Mouse (Mus musculus): ENCODE data around the gene Tnni1. TPM values are rescaled to one million over a fixed set of nuclear protein-coding genes. Genes with fewer than 3 reads are reported as not detected.

Tnni1 gene
- total RNA-seq, 1 experiment from 2014 or later: not detected

DNA sequence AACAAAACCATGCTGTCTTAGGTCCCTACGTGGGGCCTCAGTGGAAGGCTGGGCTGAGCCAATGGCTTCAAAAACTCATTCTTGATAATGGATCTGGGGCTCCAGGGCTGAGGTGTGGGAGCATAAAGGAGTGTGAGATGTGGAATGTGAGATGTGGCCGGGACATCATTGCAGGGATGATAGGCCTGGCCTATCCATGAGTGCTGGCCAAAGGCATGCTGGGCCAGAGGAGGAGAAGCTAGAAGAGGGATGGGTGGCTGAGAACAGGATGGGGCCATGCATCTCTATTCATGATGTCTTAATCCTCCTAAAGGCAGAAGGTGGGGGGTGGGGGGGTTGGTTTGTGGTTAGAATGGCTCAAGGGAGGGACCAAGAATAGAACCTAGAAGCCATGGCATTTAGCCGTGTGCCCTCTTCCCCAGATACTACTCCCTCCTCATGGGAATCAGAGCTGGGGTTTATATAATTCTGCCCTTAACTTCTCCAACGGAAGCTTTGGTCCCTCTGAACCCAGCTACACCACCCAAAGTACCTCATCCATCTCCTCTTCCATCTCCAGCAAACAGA is 11.8 kb upstream of the Tnni1 start:
- peak; percentile 29 for DNase-seq

DNA sequence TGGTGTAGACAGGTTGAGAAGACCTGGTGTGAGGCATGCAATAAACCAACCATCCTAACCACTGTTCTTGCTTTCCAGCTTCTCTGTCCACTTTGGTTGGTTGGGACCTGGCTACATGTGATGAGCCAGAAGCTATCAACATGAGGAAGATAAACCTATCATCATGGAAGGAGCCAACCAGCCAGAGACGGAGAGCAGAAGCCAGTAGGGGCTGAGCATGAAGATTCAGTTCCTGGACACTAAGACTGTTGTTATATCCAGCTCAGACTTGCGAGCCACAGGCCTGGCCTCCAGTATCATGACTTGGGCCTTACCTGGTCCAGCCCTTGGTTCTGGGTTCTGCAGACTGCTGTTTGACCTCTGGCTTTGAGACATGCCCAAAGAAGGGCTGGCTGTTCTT is 10.8 kb upstream of the Tnni1 start:
- DNase-seq: no peak

DNA sequence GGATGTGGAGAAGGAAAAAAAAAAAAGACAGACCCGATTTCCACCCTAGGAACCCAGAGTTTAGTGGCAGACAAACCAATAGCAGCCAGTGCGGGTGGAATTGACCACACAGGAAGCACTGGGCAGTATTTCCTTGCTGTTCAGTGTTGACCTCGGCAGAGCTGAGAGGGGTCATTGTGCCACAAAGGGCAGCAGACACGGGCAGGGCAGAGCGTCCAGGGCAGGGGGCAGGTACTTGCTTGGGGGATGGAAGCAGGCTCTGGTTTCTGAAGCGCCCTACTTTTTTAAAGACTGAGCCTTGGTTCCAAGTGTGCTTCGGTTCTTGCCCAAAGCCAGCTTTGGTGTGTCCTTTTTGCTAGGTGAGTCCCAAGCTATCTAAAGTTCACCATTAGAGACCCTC is 9.0 kb upstream of the Tnni1 start:
- peak; percentile 54 for DNase-seq

DNA sequence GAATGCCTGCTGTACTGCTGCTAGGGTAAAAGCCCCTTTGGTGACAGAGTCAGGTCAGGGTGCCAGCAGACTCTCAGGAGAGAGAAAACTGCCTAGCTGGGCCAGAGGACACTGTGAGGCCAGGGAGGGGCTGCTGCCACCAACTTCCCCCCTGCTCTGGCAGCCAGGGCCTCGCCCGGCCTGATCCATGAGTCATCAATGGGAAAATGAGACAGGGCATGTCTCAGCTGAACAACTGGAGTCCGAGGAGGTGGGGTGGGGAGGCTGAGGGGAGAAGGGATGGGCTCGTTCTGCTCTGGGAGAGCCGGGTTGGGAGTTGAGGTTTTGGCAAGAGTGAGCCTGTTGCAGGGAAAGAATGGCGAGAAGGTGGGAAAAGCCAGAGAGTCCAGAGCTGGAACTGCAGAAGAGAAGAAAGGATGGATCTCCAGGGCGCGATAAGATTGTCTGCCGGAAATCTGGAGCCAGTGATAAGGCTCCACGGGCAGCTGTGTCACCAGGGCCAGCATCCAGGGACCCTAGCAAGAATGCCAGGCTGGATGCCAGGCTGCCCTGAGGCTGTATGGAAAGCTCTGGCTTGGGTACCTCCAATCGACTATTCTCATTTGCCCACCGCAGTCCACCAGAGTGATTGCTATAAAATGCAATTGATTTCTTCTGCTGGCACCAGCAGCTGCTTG is 8.2 kb upstream of the Tnni1 start:
- peak; percentile 81 for DNase-seq

DNA sequence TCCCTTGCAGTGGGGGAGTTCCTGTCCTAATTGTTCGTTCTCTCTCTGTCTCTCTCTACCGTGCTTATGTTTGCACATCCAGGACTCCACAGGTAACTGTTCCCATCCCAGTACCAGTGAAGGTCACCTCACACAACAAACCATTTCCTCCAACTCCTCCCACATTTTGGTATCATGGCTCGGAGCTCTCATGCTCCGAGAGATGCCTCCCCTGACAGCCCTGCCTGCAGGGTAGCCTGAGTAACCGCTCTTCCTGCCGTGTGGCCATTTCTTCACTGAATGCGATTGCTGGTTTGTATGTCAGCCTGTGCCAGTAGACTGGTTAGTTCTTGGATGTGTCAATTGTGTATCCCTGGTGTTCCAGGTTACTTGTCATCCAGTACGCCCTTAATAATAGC is 7.7 kb upstream of the Tnni1 start:
- no peak for DNase-seq

DNA sequence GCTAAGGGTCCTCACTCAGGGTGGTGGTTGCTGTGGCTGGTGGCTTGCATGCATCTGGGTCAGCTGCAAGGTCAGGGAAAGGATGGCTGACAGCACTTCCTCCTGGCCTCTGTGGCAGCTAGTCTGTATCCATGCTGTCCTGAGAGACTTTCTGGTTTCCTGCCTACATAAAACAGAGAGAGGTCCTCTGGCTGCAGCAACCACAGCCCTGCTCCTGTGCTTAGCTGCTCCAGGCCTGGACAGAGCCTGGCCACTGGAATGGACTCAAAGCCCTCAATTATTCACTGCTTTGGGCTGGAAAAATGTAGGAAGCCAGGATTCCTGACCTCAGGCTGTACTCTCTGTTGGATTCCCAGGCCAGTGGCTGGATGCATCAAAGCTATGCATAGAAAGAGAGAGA is 2.6 kb upstream of the Tnni1 start:
- no peak for DNase-seq

DNA sequence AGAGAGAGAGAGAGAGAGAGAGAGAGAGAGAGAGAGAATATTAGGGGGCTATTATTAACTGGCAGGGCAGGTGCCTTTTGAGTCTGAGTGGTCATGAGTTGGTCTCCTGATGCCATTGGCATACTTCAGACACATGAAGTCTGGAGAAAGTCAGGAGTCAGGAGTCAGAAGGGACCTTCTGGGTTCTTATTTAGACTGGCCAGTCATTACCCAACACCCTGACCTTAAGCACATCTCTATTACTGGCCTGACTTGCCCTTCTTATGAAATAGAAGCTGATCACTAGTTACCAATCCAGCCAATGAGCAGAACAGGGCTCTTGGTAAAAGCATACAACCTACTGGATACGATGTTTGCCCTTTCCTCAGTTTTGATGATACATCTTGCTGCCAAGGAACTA is 2.2 kb upstream of the Tnni1 start:
- DNase-seq: no peak

DNA sequence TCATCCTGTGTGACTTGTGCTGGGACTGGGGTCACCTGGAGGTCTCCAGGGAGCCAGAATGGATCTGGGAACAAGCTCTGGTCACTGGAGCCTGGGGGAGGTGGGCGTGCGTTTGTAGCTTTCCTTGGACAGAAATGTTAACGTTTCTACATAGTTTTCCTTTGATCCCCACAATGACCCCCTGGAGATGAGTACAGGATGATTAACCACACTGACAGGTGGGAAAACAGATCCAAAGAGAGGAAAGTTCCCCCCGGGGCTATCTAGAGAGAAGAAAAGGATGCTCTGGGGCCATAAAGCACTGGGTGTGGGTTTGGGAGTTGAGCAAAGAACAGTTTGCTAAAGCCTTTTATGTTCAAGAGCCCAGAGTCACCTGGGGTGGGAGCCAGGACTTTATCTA is 1.4 kb downstream of the Tnni1 start:
- no peak for DNase-seq

DNA sequence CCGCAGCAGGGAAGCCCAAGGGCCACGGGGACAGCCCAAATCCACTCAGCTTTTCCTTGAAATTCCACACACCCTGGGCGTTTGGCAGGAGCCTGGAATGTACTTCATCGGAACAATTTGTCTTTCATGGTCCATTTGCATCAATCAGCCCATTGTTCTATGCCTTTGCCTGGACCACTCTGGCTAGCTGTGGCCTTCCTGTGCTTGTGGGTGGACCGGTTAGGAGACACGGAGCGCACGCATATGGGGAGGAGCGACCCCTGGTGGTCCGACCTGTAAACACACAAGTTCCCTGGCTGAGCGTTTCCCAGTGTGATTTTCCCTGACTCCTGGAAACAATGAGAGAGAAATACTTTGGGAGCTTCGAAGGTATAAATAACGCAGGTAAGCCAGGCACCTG is 2.0 kb downstream of the Tnni1 start:
- DNase-seq: peak; percentile 86

DNA sequence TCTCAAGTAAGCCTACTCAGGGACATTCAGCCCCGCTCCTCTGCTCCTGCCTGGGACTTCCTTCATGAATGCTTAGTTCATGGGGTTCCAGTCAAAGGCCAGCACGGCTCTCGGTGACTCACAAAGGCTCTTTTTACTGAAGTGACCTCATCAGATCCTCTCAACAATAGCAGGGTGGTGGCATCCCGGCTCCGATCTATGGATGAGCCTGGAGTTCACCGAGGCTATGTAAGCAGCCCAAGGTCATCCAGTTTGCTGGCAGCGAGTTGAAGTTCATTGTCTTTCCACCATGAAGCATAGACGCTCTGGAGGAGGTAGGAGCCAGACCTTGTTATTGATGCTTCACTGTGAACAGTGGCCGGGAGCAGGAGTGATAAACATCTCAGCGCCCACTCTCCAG is 3.6 kb downstream of the Tnni1 start:
- DNase-seq: peak; percentile 26

DNA sequence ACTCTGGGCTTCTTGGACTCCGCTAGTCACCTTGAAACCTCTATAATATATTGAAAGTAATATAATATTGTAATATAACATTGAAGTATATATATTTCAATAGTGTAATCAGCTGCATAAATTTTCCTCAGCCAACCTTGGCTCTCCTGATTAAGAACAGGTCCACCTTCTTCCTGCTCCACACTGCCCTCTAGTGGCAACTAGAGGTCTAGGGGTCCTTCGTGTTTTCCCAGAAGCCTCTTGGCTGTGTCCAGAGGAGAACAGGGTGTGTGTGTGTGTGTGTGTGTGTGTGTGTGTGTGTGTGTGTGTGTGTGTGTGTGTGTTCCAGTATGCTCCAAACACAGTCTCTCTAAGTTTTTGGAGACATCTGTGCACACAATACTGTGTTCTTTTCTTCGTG is 8.6 kb downstream of the Tnni1 start:
- DNase-seq: peak; percentile 90

DNA sequence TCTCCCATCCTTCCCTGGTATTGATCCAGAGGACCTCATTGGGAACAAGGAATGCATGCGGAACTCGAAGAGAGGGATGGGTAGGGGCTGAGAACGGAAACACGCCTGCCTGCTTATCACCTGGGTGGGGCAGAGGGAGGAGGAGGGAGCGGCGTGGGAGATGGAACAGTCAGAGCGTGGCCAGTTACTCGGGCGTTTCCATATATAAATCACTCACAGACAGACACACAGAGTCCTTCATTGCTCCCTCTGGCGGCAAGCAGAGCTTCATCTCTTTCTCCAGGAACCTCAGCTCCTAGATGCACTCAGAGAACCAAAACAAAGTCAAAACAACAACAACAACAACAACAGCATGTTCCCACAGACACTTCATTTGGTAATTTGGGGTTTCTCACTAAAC is 9.5 kb downstream of the Tnni1 start:
- DNase-seq: peak; percentile 47

DNA sequence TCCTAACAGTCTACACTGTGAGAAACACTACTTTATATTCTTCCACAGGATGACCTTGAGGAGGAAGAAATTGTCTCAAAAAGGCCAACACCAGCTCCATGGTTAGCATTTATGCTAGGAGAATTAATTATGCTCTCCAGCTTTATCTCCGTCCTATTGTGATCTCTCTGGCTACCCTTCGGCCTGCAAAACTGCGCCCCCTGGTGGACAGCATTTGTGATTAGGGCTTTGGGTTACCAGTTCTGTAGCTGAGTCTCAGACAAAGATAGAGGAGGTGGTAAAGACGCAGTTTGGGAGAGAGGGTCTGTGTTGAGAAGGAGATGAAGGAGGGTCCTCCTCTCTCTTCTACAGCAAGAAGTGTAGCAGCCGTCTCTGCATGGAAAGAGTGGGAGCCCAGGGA is 10.6 kb downstream of the Tnni1 start:
- DNase-seq: peak; percentile 89

DNA sequence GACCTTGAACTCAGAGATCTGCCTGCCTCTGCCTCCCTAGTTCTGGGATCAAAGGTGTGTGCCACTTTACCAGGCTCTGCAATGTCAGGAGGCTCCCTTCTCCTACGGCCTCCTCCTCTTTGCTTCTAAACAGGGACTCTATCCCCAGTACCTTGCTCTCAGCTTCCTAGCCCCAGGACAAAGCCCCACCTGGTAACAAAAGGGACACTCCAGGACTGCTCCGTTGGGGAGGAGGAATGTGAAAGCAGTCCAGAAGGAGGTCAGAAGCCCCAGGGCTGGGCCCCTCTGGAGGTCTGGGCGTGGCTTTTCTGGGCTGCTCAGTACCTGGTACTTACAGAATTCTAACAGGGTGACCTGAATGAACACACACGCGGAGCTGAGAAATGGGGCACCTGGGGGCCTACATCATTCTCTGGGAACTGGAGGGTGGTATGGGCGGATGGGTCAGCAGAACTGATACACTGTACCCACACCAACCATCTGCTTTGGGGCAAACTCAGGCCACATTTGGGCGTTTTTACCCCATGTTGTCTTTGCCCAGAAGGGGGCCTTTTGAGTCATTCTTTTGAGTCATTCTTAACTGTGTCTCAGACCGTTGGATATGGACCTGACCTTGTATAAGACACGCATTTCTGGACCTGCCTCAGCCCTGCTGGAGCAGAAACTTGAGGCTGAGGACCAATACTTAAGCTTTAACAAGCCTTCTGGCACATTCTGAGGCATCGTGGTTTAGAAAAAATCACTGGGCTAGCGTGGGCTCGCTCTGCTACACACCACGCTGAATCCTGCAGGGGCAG is 13.1 kb downstream of the Tnni1 start:
- DNase-seq: no peak

DNA sequence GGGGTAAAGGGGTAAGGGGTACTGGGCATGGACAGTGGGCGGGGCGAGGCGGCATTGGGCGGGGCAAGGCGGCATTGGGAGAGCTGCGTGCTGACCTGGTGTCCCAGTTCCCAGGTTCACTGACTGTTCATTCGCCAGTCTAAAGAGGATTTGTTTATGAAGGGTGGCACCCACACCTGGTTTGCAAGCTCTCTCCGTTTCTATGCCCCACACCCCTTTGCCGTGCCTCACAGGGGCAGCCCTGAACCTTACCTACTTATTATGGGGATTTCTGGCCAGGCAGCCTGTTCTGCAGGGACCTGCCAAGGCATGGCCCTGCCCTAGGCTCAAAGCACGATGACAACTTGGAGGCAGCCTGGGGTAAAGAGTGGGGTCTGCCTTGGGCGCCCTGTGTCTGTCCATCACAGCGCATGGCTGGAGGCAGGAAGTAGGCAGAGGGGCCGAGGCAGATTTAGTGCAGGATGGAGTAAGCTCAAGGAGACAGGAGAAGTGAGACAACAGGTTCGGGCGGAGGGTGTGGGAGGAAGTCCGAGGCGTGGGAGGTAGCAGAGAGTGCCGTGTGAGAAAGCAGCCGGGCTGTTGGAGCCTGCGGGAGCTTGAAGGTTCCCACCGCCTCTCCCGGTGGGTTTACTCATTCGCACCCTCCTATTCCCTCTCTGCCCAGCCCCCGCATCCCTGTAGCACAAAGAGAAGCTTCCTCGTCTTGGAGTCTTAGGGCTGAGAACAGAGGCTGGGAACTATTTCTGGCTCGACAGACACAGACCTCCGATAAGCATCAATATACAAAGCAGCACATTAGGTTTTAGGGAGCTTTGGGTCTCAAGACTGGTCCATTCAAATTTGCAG is 14.4 kb downstream of the Tnni1 start:
- peak; percentile 27 for DNase-seq

DNA sequence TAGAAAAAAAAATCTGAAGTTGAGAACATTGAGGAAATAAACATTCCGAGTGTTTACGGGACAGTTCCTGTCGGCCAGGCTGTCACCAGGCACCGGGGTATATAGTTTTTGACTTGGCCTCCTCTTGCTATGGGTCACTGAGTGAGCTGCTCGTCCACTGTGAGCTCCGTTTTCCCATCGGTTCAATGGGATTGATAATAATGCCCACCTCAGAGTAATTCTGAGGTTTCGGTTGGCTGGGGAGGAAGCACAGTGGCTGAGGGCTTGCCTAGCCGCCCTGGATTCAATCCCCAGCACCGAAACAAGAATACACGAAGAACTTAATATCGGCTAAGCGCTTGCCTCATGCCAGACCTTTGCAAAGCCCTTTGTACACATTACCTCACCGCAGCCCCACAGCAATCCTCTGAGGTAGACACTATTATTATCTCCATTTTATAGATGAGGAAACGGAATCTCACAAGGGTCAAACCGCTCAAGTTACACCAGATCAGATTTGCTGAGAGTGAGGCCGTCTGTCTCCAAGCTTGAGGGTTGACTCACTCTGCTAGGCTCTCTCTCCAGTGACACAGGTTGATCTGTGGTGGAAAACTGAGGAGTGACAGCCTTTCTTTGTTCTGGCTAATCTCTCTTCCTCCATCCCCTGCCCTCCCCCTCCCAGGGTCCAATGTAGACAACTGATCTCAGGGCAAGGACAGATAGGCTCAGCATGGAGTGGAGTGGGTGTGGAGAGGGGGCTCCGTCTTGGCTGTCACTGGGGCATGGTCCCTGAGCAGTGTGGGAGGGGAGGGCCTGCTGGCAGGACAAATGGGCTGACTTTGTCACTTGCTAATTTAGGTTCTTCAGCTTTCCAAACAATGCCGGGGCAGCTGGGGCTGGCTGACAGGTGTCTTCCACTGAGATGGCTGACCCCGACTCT is 15.2 kb downstream of the Tnni1 start:
- no peak for DNase-seq

DNA sequence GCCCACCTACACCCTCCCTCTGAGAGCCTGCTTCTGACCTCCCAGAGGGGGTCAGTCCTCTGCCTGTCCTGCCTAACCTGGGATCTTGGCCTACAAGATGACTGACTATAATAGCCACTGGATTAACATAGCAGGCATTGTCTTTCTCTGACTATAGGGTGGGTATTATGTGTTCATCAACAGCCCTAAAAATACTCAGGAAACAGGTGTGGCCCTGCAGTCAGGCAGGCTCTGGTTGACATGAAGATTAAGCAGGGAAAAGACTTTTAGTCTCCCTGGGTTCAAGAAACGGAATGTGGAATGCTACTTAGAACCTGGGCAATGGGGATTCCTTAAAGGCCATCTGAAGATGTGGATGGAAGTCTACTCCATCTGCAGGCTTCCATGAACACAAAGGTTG is 19.3 kb downstream of the Tnni1 start:
- DNase-seq: no peak

DNA sequence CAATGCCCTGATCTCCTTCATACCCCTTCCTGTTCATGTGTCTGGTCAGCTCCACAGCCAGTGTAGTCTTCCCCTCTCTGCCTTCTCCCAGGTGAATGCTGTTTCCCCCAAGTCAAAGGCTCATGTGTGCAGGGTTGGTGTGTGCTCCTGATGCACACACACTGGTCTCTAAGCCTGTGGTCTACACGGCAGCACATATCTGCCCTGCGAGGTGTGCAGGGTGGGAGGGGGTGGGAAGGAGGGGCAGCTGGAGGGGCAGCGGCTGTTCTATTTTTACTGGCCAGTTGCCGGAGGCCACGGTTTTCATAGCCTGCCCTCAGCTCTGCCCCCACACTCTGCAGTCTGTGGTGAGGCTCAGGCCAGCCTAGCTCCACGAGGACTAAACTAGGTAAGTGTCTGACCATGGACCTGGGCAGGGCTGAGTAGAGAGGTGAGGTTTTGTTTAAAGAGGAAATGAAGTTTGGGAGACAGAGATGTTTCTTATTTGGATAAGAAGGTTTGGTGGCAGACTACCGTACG is 19.9 kb downstream of the Tnni1 start:
- DNase-seq: no peak

DNA sequence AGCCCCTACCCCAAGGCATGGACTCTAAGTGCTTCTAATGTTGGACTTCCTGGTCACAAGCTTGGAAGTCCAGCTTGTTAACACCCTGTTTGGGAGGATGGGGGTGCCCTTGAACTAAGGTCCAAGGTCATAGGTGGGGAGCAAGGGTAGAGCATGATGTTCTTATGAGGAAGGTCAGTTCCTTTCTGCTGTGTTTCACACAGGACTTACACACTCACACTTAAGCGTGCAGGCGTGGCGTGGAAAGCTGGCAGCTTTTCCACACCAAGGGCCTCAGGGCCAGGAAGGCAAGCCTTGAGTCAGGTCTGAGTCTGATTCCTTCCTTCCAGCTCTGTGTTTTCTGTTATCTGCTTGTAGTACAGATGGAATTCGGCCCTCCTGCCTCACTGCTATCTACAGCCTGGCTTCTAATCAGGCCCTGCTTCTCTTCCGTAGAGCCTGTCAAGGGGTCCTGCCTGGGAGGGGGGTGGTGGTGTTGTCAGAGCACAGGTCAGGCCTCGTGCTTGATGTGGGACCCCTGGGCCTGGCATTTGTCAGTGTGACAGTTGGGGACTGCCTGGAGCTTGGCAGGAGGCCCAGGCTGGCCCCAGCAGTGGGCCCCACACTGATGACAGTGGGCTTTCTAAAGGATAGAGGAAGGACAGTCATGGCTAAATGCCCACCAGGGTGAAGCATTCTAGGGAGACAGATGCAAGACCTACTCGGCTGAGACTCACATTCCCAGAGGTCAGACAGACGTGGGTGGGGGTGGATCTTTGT is 21.1 kb downstream of the Tnni1 start:
- DNase-seq: no peak

DNA sequence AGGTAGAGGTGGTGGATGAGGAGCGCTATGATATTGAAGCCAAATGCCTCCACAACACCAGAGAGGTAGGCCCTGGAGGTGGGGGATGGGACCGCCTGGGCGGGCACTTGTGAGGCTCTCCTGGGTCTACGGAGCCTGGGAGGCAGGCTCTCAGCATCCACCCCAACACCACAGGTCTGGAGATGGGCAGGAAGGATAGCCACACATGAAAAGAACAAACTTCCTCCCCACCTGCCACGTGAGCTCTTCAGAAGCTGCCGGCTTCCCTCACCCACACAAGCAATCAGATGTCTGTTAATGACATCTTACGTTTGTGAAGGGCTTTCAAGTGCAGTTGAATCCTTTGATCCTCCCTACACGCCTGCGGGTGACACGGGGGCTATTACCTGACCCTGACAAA is 28.3 kb downstream of the Tnni1 start:
- DNase-seq: no peak

DNA sequence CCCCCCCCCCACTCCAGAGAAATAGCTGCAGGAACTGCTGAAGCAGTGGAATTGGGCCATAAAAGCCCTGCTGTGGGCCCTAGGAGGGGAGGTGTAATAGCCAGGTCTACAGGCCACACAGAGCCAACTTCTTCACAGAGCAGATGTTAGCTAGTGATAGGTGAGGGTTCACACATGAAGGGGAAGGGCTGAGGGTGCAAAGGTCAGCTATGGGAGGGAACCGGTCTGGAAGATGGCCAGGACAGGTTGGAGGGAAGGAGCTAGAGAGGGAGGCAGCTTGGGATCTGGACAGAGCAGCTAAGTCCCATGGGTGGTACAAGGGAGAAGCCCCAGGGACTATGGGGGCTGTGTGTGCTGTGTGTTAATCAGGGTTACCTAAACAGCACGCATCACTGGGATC is 30.9 kb downstream of the Tnni1 start:
- DNase-seq: no peak

Measured in adrenal gland, postnatal 14 days (tissue).